Mouse (Mus musculus) adrenal gland, adult (tissue): ENCODE data around the gene Dock4.

Experiments used
- DNase-seq, 2 experiments: peaks; one replicate each; pipeline ENCODE4 v3.0.0; 2022 to 2023; ENCODE audit warnings: low spot score in 1 of 2; ENCODE audit not compliant: inconsistent age in 2 of 2

The Dock4 gene

GRCm38 (mm10) chr12:40504687-40505086 lies 58.9 kb downstream of the Dock4 start:
- no peak for DNase-seq

GRCm38 (mm10) chr12:40507823-40508390 lies 62.2 kb downstream of the Dock4 start:
- DNase-seq: no peak

GRCm38 (mm10) chr12:40508416-40508815 lies 62.7 kb downstream of the Dock4 start:
- no peak for DNase-seq

GRCm38 (mm10) chr12:40511643-40512369 lies 66.1 kb downstream of the Dock4 start:
- DNase-seq: no peak

GRCm38 (mm10) chr12:40512370-40512693 lies 66.6 kb downstream of the Dock4 start:
- no peak for DNase-seq

GRCm38 (mm10) chr12:40512994-40513393 lies 67.2 kb downstream of the Dock4 start:
- DNase-seq: no peak

GRCm38 (mm10) chr12:40514021-40514420 lies 68.3 kb downstream of the Dock4 start:
- peak in 1 of 2 experiments; percentile 32 for DNase-seq

GRCm38 (mm10) chr12:40522468-40522867 lies 76.7 kb downstream of the Dock4 start:
- DNase-seq: no peak

- DNase-seq: no peak
Measured at GRCm38 (mm10) chr12:40523020-40523419, 77.3 kb downstream of the Dock4 start.

GRCm38 (mm10) chr12:40525045-40525444 lies 79.3 kb downstream of the Dock4 start:
- DNase-seq: no peak

GRCm38 (mm10) chr12:40535655-40536618 lies 90.2 kb downstream of the Dock4 start:
- DNase-seq: peak in 1 of 2 experiments; percentile 26

- DNase-seq: no peak
Measured at GRCm38 (mm10) chr12:40537826-40538225, 92.1 kb downstream of the Dock4 start.

- peak in 1 of 2 experiments; percentile 61 for DNase-seq
Measured at GRCm38 (mm10) chr12:40538318-40538717, 92.6 kb downstream of the Dock4 start.

- peak in 1 of 2 experiments; percentile 66 for DNase-seq
Measured at GRCm38 (mm10) chr12:40538780-40539179, 93.0 kb downstream of the Dock4 start.

- DNase-seq: no peak
Measured at GRCm38 (mm10) chr12:40544273-40544672, 98.5 kb downstream of the Dock4 start.

- DNase-seq: no peak
Measured at GRCm38 (mm10) chr12:40546827-40547226, 101.1 kb downstream of the Dock4 start.

- peak in 1 of 2 experiments; percentile 62 for DNase-seq
Measured at GRCm38 (mm10) chr12:40551317-40551716, 105.6 kb downstream of the Dock4 start.

- no peak for DNase-seq
Measured at GRCm38 (mm10) chr12:40552201-40552600, 106.4 kb downstream of the Dock4 start.

- no peak for DNase-seq
Measured at GRCm38 (mm10) chr12:40553929-40554328, 108.2 kb downstream of the Dock4 start.

- DNase-seq: peak in 1 of 2 experiments; percentile 72
Measured at GRCm38 (mm10) chr12:40554941-40555511, 109.3 kb downstream of the Dock4 start.

GRCm38 (mm10) chr12:40558600-40558999 lies 112.8 kb downstream of the Dock4 start:
- no peak for DNase-seq
